Mouse (Mus musculus) CH12.LX (cell line): ENCODE data around the gene Hbs1l. TPM values are rescaled to one million over a fixed set of nuclear protein-coding genes. Genes with fewer than 3 reads are reported as not detected.
A peak's percentile ranks its signal among the peaks of the same experiment; 100 is the strongest.

ENCODE experiments used
- DNase-seq: peaks from one replicate; pipeline ENCODE4 v3.0.0-alpha.2; 2013; ENCODE audit errors: extremely low read depth
- H3K27ac ChIP-seq: 2 replicates; pipeline ENCODE4 v1.5.1; 2012; ENCODE audit warnings: low read depth, mild to moderate bottlenecking, control low read depth, moderate library complexity; ENCODE audit not compliant: insufficient read depth
- H3K27me3 ChIP-seq: replicated peaks from 2 replicates; pipeline ENCODE3; 2012; ENCODE audit warnings: inconsistent platforms
- H3K36me3 ChIP-seq, 2 experiments: replicated peaks in 1 of 2; 2 replicates each; pipeline versions ENCODE3 to v1.6.1; 2012; ENCODE audit warnings: inconsistent platforms in 1 of 2, low read length in 1 of 2, mild to moderate bottlenecking in 1 of 2, mixed read lengths in 1 of 2, moderate library complexity in 1 of 2; ENCODE audit not compliant: control insufficient read depth in 1 of 2, insufficient read depth in 1 of 2
- H3K4me1 ChIP-seq, 2 experiments: 2 replicates each; pipeline ENCODE4 v1.6.1; 2012; ENCODE audit warnings: inconsistent platforms in 1 of 2, moderate library complexity in 1 of 2; ENCODE audit not compliant: insufficient read depth in 2 of 2, control insufficient read depth in 1 of 2
- H3K4me2 ChIP-seq: 2 replicates; pipeline ENCODE4 v1.6.1; 2012; ENCODE audit warnings: low read depth, mild to moderate bottlenecking, control low read depth; ENCODE audit not compliant: poor library complexity, insufficient read depth, severe bottlenecking
- H3K4me3 ChIP-seq, 3 experiments: fragments of 150-350 bp in 1 of 3; sonication (generic) in 1 of 3; replicated peaks in 1 of 3; 2 replicates each; pipeline versions ENCODE3 to v1.5.1; 2011 to 2012; ENCODE audit warnings: low read depth in 2 of 3, low read length in 2 of 3, mild to moderate bottlenecking in 2 of 3, moderate library complexity in 2 of 3, control low read depth in 1 of 3, improper control_type of control experiment in 1 of 3, inconsistent platforms in 1 of 3, mixed read lengths in 1 of 3; ENCODE audit not compliant: poor library complexity in 1 of 3
- H3K79me2 ChIP-seq: replicated peaks from 2 replicates; pipeline ENCODE4 v1.6.1; 2012; ENCODE audit warnings: mild to moderate bottlenecking, moderate library complexity; ENCODE audit not compliant: control insufficient read depth, poor library complexity, insufficient read depth, severe bottlenecking; ENCODE audit errors: extremely low read depth
- H3K9ac ChIP-seq: 2 replicates; pipeline ENCODE4 v1.6.1; 2012; ENCODE audit warnings: low read depth, mild to moderate bottlenecking, control low read depth, moderate library complexity; ENCODE audit not compliant: insufficient read depth
- H3K9me3 ChIP-seq: replicated peaks from 2 replicates; pipeline ENCODE3; 2012; ENCODE audit warnings: low read length, inconsistent platforms, mixed read lengths
- BHLHE40 ChIP-seq: IDR thresholded peaks from 2 replicates; pipeline ENCODE4 v1.6.1; 2011; ENCODE audit warnings: mild to moderate bottlenecking, low read depth, low read length, improper control_type of control experiment
- CHD1 ChIP-seq: IDR thresholded peaks from 2 replicates; pipeline ENCODE4 v1.6.1; 2012; ENCODE audit warnings: low read depth, low read length, improper control_type of control experiment, inconsistent platforms
- CHD2 ChIP-seq: IDR thresholded peaks from 2 replicates; pipeline ENCODE4 v1.6.1; 2011; ENCODE audit warnings: low read length, improper control_type of control experiment
- CTCF ChIP-seq, 2 experiments: IDR thresholded peaks in 1 of 2; conservative IDR thresholded peaks in 1 of 2; 2 replicates each; pipeline ENCODE4 v1.5.1; 2011 to 2012; ENCODE audit warnings: low read depth in 2 of 2, low read length in 2 of 2, improper control_type of control experiment in 1 of 2, inconsistent platforms in 1 of 2, mild to moderate bottlenecking in 1 of 2, moderate library complexity in 1 of 2
- ETS1 ChIP-seq: conservative IDR thresholded peaks from 2 replicates; pipeline ENCODE4 v1.6.1; 2012; ENCODE audit warnings: low read depth, mild to moderate bottlenecking, inconsistent platforms, low read length, improper control_type of control experiment, moderate library complexity
- HCFC1 ChIP-seq: IDR thresholded peaks from 2 replicates; pipeline ENCODE4 v1.6.1; 2012; ENCODE audit warnings: low read depth, mild to moderate bottlenecking, inconsistent platforms, low read length, improper control_type of control experiment
- IRF4 ChIP-seq: IDR thresholded peaks from 2 replicates; pipeline ENCODE4 v1.6.1; 2014; ENCODE audit warnings: low read depth, mild to moderate bottlenecking, inconsistent platforms, low read length, improper control_type of control experiment
- MAFK ChIP-seq: IDR thresholded peaks from 2 replicates; pipeline ENCODE4 v1.6.1; 2011; ENCODE audit warnings: low read length, improper control_type of control experiment; ENCODE audit not compliant: insufficient replicate concordance
- MAX ChIP-seq: IDR thresholded peaks from 2 replicates; pipeline ENCODE4 v1.6.1; 2011; ENCODE audit warnings: low read length, improper control_type of control experiment
- MAZ ChIP-seq: IDR thresholded peaks from 2 replicates; pipeline ENCODE4 v1.6.1; 2012; ENCODE audit warnings: low read depth, mild to moderate bottlenecking, inconsistent platforms, low read length, improper control_type of control experiment, moderate library complexity
- MEF2A ChIP-seq: IDR thresholded peaks from 2 replicates; pipeline ENCODE4 v1.6.1; 2014; ENCODE audit warnings: low read depth, mild to moderate bottlenecking, inconsistent platforms, low read length, improper control_type of control experiment, borderline replicate concordance
- NRF1 ChIP-seq: IDR thresholded peaks from 2 replicates; pipeline ENCODE4 v1.6.1; 2014; ENCODE audit warnings: low read depth, mild to moderate bottlenecking, inconsistent platforms, low read length, improper control_type of control experiment, moderate library complexity
- RAD21 ChIP-seq: IDR thresholded peaks from 2 replicates; pipeline ENCODE4 v1.6.1; 2011; ENCODE audit warnings: low read depth, mild to moderate bottlenecking, low read length, improper control_type of control experiment, moderate library complexity
- SMC3 ChIP-seq: IDR thresholded peaks from 2 replicates; pipeline ENCODE4 v1.6.1; 2011; ENCODE audit warnings: low read depth, low read length, improper control_type of control experiment
- TCF12 ChIP-seq: IDR thresholded peaks from 2 replicates; pipeline ENCODE4 v1.6.1; 2014; ENCODE audit warnings: low read depth, mild to moderate bottlenecking, inconsistent platforms, low read length, improper control_type of control experiment
- USF2 ChIP-seq: conservative IDR thresholded peaks from 2 replicates; pipeline ENCODE4 v1.6.1; 2011; ENCODE audit warnings: low read depth, low read length, improper control_type of control experiment
- ZC3H11A ChIP-seq: IDR thresholded peaks from 2 replicates; pipeline ENCODE4 v1.6.1; 2012; ENCODE audit warnings: low read depth, mild to moderate bottlenecking, inconsistent platforms, low read length, improper control_type of control experiment
- ZKSCAN1 ChIP-seq: IDR thresholded peaks from 2 replicates; pipeline ENCODE4 v1.6.1; 2012; ENCODE audit warnings: low read depth, inconsistent platforms, low read length, improper control_type of control experiment, borderline replicate concordance
- dilution Hi-C: fragments of 300-500 bp; cut with MboI; formaldehyde crosslinking; loops from 2 replicates; pipeline ENCODE4 v1.14.3; 2020; ENCODE audit warnings: low sequenced_read_pairs; ENCODE audit not compliant: extremely low pct_unique_long_range_greater_than_20kb, extremely low pct_ligation_motif_present
- in situ Hi-C: fragments of 300-500 bp; cut with MboI; formaldehyde crosslinking; loops from 3 replicates; pipeline ENCODE4 v1.14.3; 2019; ENCODE audit warnings: low sequenced_read_pairs, low pct_ligation_motif_present, low pct_unique_long_range_greater_than_20kb, mixed read lengths
- polyA plus RNA-seq: library from polyadenylated mRNA; unstranded; fragments of >175 nt; gene quantifications from 2 replicates; pipeline ENCODE4 v1.2.1, GENCODE M21; 2012; ENCODE audit warnings: low read depth; ENCODE audit not compliant: insufficient read length
- total RNA-seq, 2 experiments: library from RNA; depleted of rRNA; stranded (reverse); fragments of 300-350 nt in 1 of 2; fragments of >200 nt in 1 of 2; gene quantifications; 2 replicates each; pipeline ENCODE4 v1.2.3; 2012 to 2014

Hbs1l gene
- total and polyA plus RNA-seq, 3 experiments, result 99.7 to 111 (median 111) TPM

GRCm38 (mm10) chr10:21376682-21377473 is 81.1 kb downstream of the Hbs1l start, which contains the start of gene Aldh8a1:
Aldh8a1 (plus strand) TSS chr10:21377291.
- dilution Hi-C loops, result no loop called here
- Histone ChIP-seq H3K27me3 (no peaks in the 10 kb centered on the region), H3K36me3 (no peaks in the 10 kb centered on the region), H3K79me2 (no peaks in the 10 kb centered on the region), H3K27ac (no peak within 1 kb of the TSS), H3K4me2 (no peak within 1 kb of the TSS), H3K4me3 (no peak within 1 kb of the TSS), H3K9ac (no peak within 1 kb of the TSS), H3K9me3 (no peaks in the 10 kb centered on the region), H3K4me1 (peaks cover 12 to 34% of the 10 kb centered on the region in 2 experiments)
- no peak for DNase-seq
- in situ Hi-C loops, result loop anchor here (25.0 kb wide), 1 partner anchor 235 kb away; no protein-coding TSS in a partner anchor
- TF ChIP-seq HCFC1, result no peak
- no peak for TF ChIP-seq CTCF (conservative IDR thresholded peaks at IDR 0.05 in 1 of 2, IDR thresholded peaks at IDR 0.05 in 1 of 2; ENCODE audit: low read depth in 2 of 2, low read length in 2 of 2)
- TF ChIP-seq SMC3, result no peak
- no peak for TF ChIP-seq BHLHE40
- no peak for TF ChIP-seq CHD1
- no peak for TF ChIP-seq CHD2
- no peak for TF ChIP-seq IRF4
- no peak for TF ChIP-seq MAX
- TF ChIP-seq NRF1, result no peak
- TF ChIP-seq ETS1, result no peak
- TF ChIP-seq TCF12, result no peak
- no peak for TF ChIP-seq MEF2A
- TF ChIP-seq MAZ, result no peak
- TF ChIP-seq RAD21, result no peak
- TF ChIP-seq USF2, result no peak
- TF ChIP-seq ZC3H11A, result no peak
- TF ChIP-seq MAFK, result no peak

GRCm38 (mm10) chr10:21378196-21378944 is 82.6 kb downstream of the Hbs1l start:
- Histone ChIP-seq H3K4me2 (no peak overlapping the region), H3K27ac (no peak overlapping the region), H3K9me3 (no peaks in the 10 kb centered on the region), H3K36me3 (no peaks in the 10 kb centered on the region), H3K9ac (no peak overlapping the region), H3K79me2 (no peaks in the 10 kb centered on the region), H3K27me3 (no peaks in the 10 kb centered on the region), H3K4me1 (peaks cover 5 to 21% of the 10 kb centered on the region in 2 experiments), H3K4me3 (no peak overlapping the region)
- dilution Hi-C loops (no loop called here), in situ Hi-C loops (loop anchor here (25.0 kb wide), 1 partner anchor 234 kb away; no protein-coding TSS in a partner anchor)
- TF ChIP-seq SMC3, result peak; percentile 51
- peak; percentile 37 to 71; a peak in 3 of 4 replicates for TF ChIP-seq CTCF (conservative IDR thresholded peaks at IDR 0.05 in 1 of 2, IDR thresholded peaks at IDR 0.05 in 1 of 2; ENCODE audit: low read depth in 2 of 2, low read length in 2 of 2)
- TF ChIP-seq ZC3H11A, result no peak
- TF ChIP-seq ZKSCAN1, result no peak
- TF ChIP-seq RAD21, result peak; percentile 31
- DNase-seq, result peak; percentile 56
